Mouse (Mus musculus): ENCODE measurements at regions not wholly inside any gene's neighbourhood (a gene's known extent, or its start where the extent isn't known, plus 50 kb on each side); places are given as distances from the start of the nearest gene placed in this dataset.

- in situ Hi-C loops (cut with MboI, MseI), result loop anchor here (10.0 kb wide), 1 partner anchor 1875 kb away; no protein-coding TSS in a partner anchor
Observed at GRCm38 (mm10) chr16:55469703-55470102, 171.9 kb upstream of the Zpld1 start.

- in situ Hi-C loops (cut with MboI, MseI), result loop anchor here (10.0 kb wide), 1 partner anchor 1876 kb away; no protein-coding TSS in a partner anchor
Observed at GRCm38 (mm10) chr16:55468833-55469458, 171.2 kb upstream of the Zpld1 start.

GRCm38 (mm10) chr16:55460519-55460918 lies 162.7 kb upstream of the Zpld1 start:
- in situ Hi-C loops (cut with MboI, MseI), result loop anchor here (10.0 kb wide), 1 partner anchor 1884 kb away; no protein-coding TSS in a partner anchor

- in situ Hi-C loops (cut with MboI, MseI), result no loop called here
Observed at GRCm38 (mm10) chr16:55447581-55447980, 149.8 kb upstream of the Zpld1 start.

- in situ Hi-C loops (cut with MboI, MseI), result no loop called here
Observed at GRCm38 (mm10) chr16:55442821-55443581, 145.2 kb upstream of the Zpld1 start.

GRCm38 (mm10) chr16:55435139-55435968 lies 137.6 kb upstream of the Zpld1 start:
- in situ Hi-C loops (cut with MboI, MseI), result no loop called here

- in situ Hi-C loops (cut with MboI, MseI), result no loop called here
Observed at GRCm38 (mm10) chr16:55421569-55422342, 124.0 kb upstream of the Zpld1 start.

- in situ Hi-C loops (cut with MboI, MseI), result no loop called here
Observed at GRCm38 (mm10) chr16:55420876-55421568, 123.2 kb upstream of the Zpld1 start.

- in situ Hi-C loops (cut with MboI, MseI), result no loop called here
Observed at GRCm38 (mm10) chr16:55418871-55419270, 121.1 kb upstream of the Zpld1 start.

- in situ Hi-C loops (cut with MboI, MseI), result no loop called here
Observed at GRCm38 (mm10) chr16:55400818-55401217, 103.0 kb upstream of the Zpld1 start.

GRCm38 (mm10) chr16:55394864-55395263 lies 97.1 kb upstream of the Zpld1 start:
- in situ Hi-C loops (cut with MboI, MseI), result loop anchor here (10.0 kb wide), 1 partner anchor 710 kb away; no protein-coding TSS in a partner anchor

- in situ Hi-C loops (cut with MboI, MseI), result loop anchor here (10.0 kb wide), 1 partner anchor 706 kb away; no protein-coding TSS in a partner anchor
Observed at GRCm38 (mm10) chr16:55390400-55390799, 92.6 kb upstream of the Zpld1 start.

- in situ Hi-C loops (cut with MboI, MseI), result no loop called here
Observed at GRCm38 (mm10) chr16:55379996-55380395, 82.2 kb upstream of the Zpld1 start.

- in situ Hi-C loops (cut with MboI, MseI), result no loop called here
Observed at GRCm38 (mm10) chr16:55379189-55379588, 81.4 kb upstream of the Zpld1 start.

- in situ Hi-C loops (cut with MboI, MseI), result no loop called here
Observed at GRCm38 (mm10) chr16:55378701-55379100, 80.9 kb upstream of the Zpld1 start.

- in situ Hi-C loops (cut with MboI, MseI), result no loop called here
Observed at GRCm38 (mm10) chr16:55375922-55376321, 78.1 kb upstream of the Zpld1 start.

- in situ Hi-C loops (cut with MboI, MseI), result no loop called here
Observed at GRCm38 (mm10) chr16:55357686-55358085, 59.9 kb upstream of the Zpld1 start.

GRCm38 (mm10) chr16:55356097-55356496 lies 58.3 kb upstream of the Zpld1 start:
- in situ Hi-C loops (cut with MboI, MseI), result no loop called here
